Mouse (Mus musculus): Measurements from ENCODE around the gene Sept9. TPM values are rescaled to one million over a fixed set of nuclear protein-coding genes. Genes with fewer than 3 reads are reported as not detected.

Sept9 gene
- total and polyA plus RNA-seq, 2 experiments from 2014 or later: 112 TPM

DNA sequence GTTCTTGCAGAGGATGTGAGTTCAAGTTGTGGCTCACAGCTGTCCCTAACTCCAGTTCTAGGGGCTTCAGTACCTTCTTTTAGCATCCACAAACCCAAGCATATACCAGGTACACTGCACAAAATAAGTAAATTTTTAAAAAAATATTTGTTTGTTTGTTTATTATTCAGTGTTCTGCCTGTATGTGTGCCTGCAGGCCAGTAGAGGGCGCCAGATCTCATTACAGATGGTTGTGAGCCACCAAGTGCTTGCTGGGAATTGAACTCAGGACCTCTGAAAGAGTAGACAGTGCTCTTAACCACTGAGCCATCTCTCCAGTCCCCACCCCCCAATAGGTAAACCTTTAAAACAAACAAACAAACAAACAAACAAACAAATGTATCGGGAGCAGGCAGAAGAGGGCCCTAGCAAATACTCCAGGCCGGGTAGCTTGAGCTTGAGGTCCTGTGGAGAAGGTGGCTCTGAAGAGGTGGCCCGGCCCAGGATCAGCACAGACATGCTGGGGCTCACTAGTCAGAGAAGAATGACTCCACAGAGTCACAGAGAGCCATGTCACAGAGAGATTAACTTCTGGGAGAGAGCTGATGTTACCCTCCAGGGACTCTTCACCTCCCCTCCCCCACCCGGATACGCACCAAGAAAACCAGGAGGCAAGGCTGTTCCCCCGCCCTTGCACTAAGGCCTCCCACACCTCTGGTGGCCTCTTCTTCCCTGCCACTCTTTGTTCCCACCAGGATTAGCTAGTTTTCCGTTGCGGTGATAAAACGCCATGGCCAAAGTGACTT lies 202.3 kb downstream of the Sept9 start:
- Histone ChIP-seq H3K36me3 (ENCODE audit: insufficient read depth) (no peaks in the 10 kb centered on the region), H3K27me3 (ENCODE audit: insufficient read depth, low read length) (no peaks in the 10 kb centered on the region), H3K9me3 (ENCODE audit: low read length) (no peaks in the 10 kb centered on the region), H3K27ac (ENCODE audit: low read depth, low read length) (no peak overlapping the region), H3K4me1 (ENCODE audit: insufficient read depth) (peaks cover 7% of the 10 kb centered on the region), H3K4me2 (ENCODE audit: low read depth) (no peak overlapping the region), H3K4me3 (ENCODE audit: low read depth, low read length) (no peak overlapping the region), H3K9ac (no peak overlapping the region)
- no peak for DNase-seq
- TF ChIP-seq CTCF (IDR thresholded peaks at IDR 0.05; ENCODE audit: low read depth): no peak
- WGBS: 92% methylated on average over 10 of the region's 10 CpGs
- ATAC-seq: no peak

DNA sequence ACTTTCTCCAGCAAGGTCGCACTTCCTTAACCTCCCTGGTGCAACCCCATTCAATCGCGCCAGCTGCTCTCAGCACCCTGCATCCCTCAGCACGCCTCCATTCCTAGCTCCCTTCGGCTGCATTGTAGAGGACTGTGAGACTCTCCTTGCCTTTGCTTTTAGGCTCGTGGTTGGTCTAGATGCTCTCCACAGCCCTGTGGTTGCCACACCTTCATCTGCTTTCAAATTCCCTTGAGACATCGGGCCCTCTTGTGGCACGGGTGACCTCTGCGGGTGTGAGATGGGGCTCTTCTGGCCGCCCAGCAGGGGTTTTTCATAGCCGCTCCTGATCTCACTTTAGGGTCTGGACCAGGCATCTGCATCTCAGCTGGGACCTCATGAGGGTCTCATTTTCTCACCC lies 203.1 kb downstream of the Sept9 start:
- no peak for ATAC-seq
- no peaks in the 10 kb centered on the region for H3K27me3 ChIP-seq (ENCODE audit: insufficient read depth, low read length)
- TF ChIP-seq CTCF (IDR thresholded peaks at IDR 0.05; ENCODE audit: low read depth): no peak

DNA sequence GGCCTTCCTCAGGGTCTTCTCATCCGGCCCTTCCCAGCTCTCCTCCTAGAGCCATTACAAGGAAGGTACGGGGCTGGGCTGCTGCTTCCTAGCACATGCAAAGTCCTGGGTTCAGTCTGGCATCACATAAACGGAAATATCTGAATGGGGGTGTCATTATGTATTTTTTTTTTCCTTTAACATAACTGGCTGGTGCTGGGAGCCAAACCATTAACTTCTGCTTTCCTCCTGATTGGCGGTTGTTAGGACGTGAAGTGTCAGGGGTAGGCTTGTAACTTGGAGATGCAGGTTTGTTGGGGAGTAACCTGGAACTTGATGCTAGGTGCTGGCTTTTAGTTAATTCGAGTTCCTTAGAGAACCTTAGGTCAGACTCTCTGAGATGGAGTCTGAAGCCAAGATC lies 203.6 kb downstream of the Sept9 start:
- Histone ChIP-seq H3K9me3 (ENCODE audit: low read length) (no peaks in the 10 kb centered on the region), H3K9ac (no peak overlapping the region), H3K4me1 (ENCODE audit: insufficient read depth) (peaks cover 16% of the 10 kb centered on the region), H3K4me2 (ENCODE audit: low read depth) (no peak overlapping the region), H3K4me3 (ENCODE audit: low read depth, low read length) (no peak overlapping the region), H3K36me3 (ENCODE audit: insufficient read depth) (no peaks in the 10 kb centered on the region), H3K27ac (ENCODE audit: low read depth, low read length) (no peak overlapping the region), H3K27me3 (ENCODE audit: insufficient read depth, low read length) (no peaks in the 10 kb centered on the region)
- no peak for DNase-seq
- WGBS: 90% methylated on average over 6 of the region's 6 CpGs
- no peak for TF ChIP-seq CTCF (IDR thresholded peaks at IDR 0.05; ENCODE audit: low read depth)
- no peak for ATAC-seq

More for the DNA sequence above, 203.1 kb downstream of the Sept9 start:
- Histone ChIP-seq H3K4me2 (ENCODE audit: low read depth) (no peak overlapping the region), H3K27ac (ENCODE audit: low read depth, low read length) (no peak overlapping the region), H3K9ac (no peak overlapping the region), H3K4me3 (ENCODE audit: low read depth, low read length) (no peak overlapping the region), H3K36me3 (ENCODE audit: insufficient read depth) (no peaks in the 10 kb centered on the region), H3K4me1 (ENCODE audit: insufficient read depth) (peaks cover 14% of the 10 kb centered on the region), H3K9me3 (ENCODE audit: low read length) (no peaks in the 10 kb centered on the region)
- no peak for DNase-seq
- WGBS: 88% methylated on average over 11 of the region's 11 CpGs

DNA sequence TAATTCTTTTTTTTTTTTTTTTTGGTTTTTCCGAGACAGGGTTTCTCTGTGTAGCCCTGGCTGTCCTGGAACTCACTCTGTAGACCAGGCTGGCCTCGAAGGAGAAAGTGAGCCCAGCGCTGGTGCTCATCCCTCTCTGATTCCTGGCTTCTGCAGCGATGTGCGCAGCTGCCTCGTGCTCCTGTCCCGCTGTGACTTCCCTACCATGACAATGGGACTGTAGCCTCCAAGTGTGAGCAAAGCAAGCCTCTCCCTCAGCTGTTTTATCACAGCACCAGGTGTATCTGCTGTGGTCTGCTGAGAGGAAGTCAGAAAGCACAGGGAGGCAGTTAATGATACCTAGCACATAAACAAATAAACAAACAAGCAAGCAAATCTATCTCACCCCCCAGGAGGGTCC lies 204.3 kb downstream of the Sept9 start:
- Histone ChIP-seq H3K36me3 (ENCODE audit: insufficient read depth) (no peaks in the 10 kb centered on the region), H3K9ac (no peak overlapping the region), H3K4me2 (ENCODE audit: low read depth) (no peak overlapping the region), H3K4me3 (ENCODE audit: low read depth, low read length) (no peak overlapping the region), H3K27ac (ENCODE audit: low read depth, low read length) (no peak overlapping the region), H3K4me1 (ENCODE audit: insufficient read depth) (peaks cover 23% of the 10 kb centered on the region), H3K9me3 (ENCODE audit: low read length) (no peaks in the 10 kb centered on the region), H3K27me3 (ENCODE audit: insufficient read depth, low read length) (no peaks in the 10 kb centered on the region)
- TF ChIP-seq CTCF (IDR thresholded peaks at IDR 0.05; ENCODE audit: low read depth): no peak
- 43% methylated on average over 7 of the region's 7 CpGs for WGBS
- DNase-seq (no peak), ATAC-seq (no peak)

DNA sequence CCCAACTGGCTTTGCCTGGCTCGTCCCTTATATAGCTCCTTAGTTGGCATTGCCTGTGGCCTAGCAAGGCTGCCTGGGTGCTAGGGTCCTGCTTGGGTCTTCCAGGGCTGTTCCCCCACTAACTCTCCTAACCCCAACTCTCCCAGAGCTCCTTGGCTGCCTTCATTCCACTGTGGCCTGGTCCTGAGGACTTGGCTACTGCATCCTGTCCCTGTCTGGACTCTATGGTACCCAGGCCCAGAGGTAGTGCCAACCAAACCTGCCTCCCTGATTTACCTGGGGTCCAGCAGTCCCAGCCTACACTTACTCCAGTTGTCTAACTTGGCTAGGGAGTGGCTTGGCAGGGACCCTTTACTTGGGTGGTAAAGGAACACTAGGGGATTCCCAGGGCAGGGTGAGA lies 207.2 kb downstream of the Sept9 start:
- Histone ChIP-seq H3K4me2 (ENCODE audit: low read depth) (peak overlapping the region; percentile 74; the same call in 1 of the 2 replicates), H3K4me3 (ENCODE audit: low read depth, low read length) (no peak overlapping the region), H3K27ac (ENCODE audit: low read depth, low read length) (peak overlapping the region; percentile 98), H3K27me3 (ENCODE audit: insufficient read depth, low read length) (no peaks in the 10 kb centered on the region), H3K9ac (peak overlapping the region; percentile 18; the same call in 1 of the 2 replicates), H3K9me3 (ENCODE audit: low read length) (no peaks in the 10 kb centered on the region), H3K4me1 (ENCODE audit: insufficient read depth) (peaks cover 40% of the 10 kb centered on the region), H3K36me3 (ENCODE audit: insufficient read depth) (no peaks in the 10 kb centered on the region)
- no peak for ATAC-seq
- no peak for TF ChIP-seq CTCF (IDR thresholded peaks at IDR 0.05; ENCODE audit: low read depth)
- 75% methylated on average over 1 of the region's 1 CpGs for WGBS
- DNase-seq: no peak

DNA sequence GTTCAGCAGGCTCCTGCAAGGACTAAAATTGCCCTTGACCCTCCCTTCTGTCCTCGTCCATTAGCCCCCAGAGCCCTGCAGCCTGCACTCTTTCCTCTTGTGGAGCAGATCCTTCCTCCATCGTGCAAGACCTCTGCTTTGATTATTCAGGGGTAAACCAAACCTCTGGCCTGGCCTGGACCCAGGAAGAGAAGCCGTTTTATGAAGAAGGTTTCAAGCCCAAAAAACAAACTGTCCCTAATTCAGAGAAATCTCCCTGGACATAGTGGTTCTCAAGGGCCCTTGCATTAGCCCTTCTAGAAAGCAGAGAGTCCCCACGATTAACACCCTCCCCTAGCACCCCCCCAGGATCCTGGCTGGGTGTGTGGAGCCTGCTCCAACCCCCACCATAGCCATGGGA lies 207.7 kb downstream of the Sept9 start:
- no peaks in the 10 kb centered on the region for H3K27me3 ChIP-seq (ENCODE audit: insufficient read depth, low read length)
- no peak for ATAC-seq
- no peaks in the 10 kb centered on the region for H3K36me3 ChIP-seq (ENCODE audit: insufficient read depth)
- TF ChIP-seq CTCF (IDR thresholded peaks at IDR 0.05; ENCODE audit: low read depth): no peak
- H3K4me1 ChIP-seq (ENCODE audit: insufficient read depth): peaks cover 40% of the 10 kb centered on the region
- H3K27ac ChIP-seq (ENCODE audit: low read depth, low read length): peak overlapping the region; percentile 98
- DNase-seq: no peak
- 5% methylated on average over 4 of the region's 4 CpGs for WGBS
- H3K4me3 ChIP-seq (ENCODE audit: low read depth, low read length): peak overlapping the region; percentile 33
- H3K9me3 ChIP-seq (ENCODE audit: low read length): no peaks in the 10 kb centered on the region
- H3K4me2 ChIP-seq (ENCODE audit: low read depth): peak overlapping the region; percentile 74
- H3K9ac ChIP-seq: peak overlapping the region; percentile 66

DNA sequence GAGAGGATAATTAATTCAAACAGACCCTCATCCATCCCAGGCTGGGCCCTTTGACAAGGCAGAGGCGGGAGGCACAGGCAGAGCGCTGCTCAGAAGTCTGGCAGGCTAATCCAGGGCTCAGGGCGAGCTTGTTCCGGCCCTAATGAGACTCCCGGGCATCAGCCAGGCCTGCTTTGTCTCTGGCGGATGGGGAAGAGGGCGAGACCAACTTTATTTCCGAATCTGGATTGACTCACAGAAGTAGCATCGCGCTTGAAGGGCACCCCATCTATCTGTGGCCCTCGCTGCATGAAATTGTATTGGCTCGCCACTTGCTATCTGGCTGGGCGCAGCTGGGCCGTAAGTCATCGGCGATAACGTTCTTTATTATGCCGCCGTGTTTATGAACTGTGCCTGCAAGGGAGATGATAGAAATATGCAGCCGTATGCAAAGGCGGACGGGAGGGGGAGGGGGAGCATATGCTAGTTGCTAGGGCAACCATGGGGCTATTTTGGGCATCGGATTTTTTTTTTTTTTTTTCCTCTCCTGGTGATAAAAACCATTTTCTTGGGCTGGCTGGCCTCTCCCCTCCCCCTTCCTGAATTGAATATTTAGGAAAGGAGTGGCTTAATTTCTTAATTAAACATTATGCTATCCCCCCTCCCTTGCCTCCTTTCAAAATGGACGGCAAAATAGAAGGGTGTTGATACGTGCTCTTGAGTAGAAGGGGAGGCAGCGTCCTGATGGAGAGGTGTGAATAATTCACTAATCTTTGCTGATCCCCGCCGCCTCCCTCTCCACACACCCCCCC lies 208.4 kb downstream of the Sept9 start:
- H3K27ac ChIP-seq (ENCODE audit: low read depth, low read length): peak overlapping the region; percentile 98
- peak; percentile 94 for DNase-seq

More for the DNA sequence above, 208.4 kb downstream of the Sept9 start:
- peak overlapping the region; percentile 74 for H3K4me2 ChIP-seq (ENCODE audit: low read depth)
- H3K36me3 ChIP-seq (ENCODE audit: insufficient read depth): no peaks in the 10 kb centered on the region
- peak; percentile 80 for ATAC-seq
- under 1% methylated on average over 28 of the region's 28 CpGs for WGBS
- H3K27me3 ChIP-seq (ENCODE audit: insufficient read depth, low read length): no peaks in the 10 kb centered on the region
- peak overlapping the region; percentile 33 for H3K4me3 ChIP-seq (ENCODE audit: low read depth, low read length)
- H3K9me3 ChIP-seq (ENCODE audit: low read length): no peaks in the 10 kb centered on the region
- peak overlapping the region; percentile 66 for H3K9ac ChIP-seq
- peaks cover 40% of the 10 kb centered on the region for H3K4me1 ChIP-seq (ENCODE audit: insufficient read depth)
- TF ChIP-seq CTCF (IDR thresholded peaks at IDR 0.05; ENCODE audit: low read depth): no peak; the same call in 1 of the 2 replicates
